Mouse (Mus musculus): ENCODE data around the gene Kif12. TPM values are rescaled to one million over a fixed set of nuclear protein-coding genes. Genes with fewer than 3 reads are reported as not detected.

Gene Kif12
- polyA plus RNA-seq, 1 experiment from 2014 or later, result 0.14 TPM

DNA sequence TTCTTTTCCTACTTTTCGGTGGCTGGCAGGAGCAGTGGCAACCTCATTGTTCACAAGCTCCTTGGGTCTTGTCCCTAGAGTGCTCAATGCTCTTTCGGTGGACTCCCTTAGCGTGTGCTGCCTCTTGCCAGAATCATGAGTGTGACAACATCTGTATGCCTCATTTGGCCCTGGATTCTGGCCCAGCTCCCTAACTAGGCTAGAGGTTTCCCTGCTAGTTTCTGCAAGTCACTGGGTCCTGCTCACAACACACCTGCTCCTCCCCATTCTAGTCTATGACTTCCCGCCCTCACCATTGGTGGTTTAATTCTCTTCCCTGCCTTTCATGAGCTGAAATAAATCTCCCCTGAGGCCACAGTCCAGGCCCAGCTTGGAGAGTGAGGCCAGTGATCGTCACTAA, 27.4 kb upstream of the Kif12 start:
- ATAC-seq (replicated peaks), result no peak

DNA sequence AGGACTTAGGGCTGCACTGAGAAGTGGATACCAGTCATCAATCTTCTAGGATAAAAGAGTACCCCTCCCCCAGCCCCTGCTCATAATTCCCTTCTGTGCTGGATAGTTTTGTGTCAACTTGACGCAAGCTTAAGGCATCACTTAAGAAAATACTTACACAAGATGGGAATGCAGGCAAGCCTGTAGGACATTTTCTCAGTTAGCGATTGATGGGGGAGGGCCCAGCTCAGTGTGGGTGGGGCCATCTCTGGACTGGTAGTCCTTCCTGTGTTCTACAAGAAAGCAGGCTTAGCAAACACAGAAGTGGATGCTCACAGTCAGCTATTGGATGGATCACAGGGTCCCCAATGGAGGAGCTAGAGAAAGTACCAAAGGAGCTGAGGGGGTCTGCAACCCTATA, 22.4 kb upstream of the Kif12 start:
- Histone ChIP-seq H3K27ac (no peak overlapping the region), H3K9me3 (no peaks in the 10 kb centered on the region), H3K9ac (no peak overlapping the region), H3K36me3 (replicated peaks) (no peaks in the 10 kb centered on the region), H3K4me3 (no peak overlapping the region), H3K4me2 (no peak overlapping the region), H3K27me3 (replicated peaks) (no peaks in the 10 kb centered on the region), H3K4me1 (no peaks in the 10 kb centered on the region)
- ATAC-seq (replicated peaks), result no peak
- WGBS, result 90% methylated on average over 2 of the region's 2 CpGs

More for the DNA sequence above, 27.4 kb upstream of the Kif12 start:
- no peaks in the 10 kb centered on the region for H3K4me1 ChIP-seq
- no peak overlapping the region for H3K4me3 ChIP-seq
- no peaks in the 10 kb centered on the region for H3K36me3 ChIP-seq (replicated peaks)
- WGBS, result 91% methylated on average over 5 of the region's 5 CpGs
- H3K4me2 ChIP-seq, result no peak overlapping the region
- H3K9me3 ChIP-seq, result no peaks in the 10 kb centered on the region
- no peaks in the 10 kb centered on the region for H3K27me3 ChIP-seq (replicated peaks)
- no peak overlapping the region for H3K9ac ChIP-seq
- H3K27ac ChIP-seq, result no peak overlapping the region

DNA sequence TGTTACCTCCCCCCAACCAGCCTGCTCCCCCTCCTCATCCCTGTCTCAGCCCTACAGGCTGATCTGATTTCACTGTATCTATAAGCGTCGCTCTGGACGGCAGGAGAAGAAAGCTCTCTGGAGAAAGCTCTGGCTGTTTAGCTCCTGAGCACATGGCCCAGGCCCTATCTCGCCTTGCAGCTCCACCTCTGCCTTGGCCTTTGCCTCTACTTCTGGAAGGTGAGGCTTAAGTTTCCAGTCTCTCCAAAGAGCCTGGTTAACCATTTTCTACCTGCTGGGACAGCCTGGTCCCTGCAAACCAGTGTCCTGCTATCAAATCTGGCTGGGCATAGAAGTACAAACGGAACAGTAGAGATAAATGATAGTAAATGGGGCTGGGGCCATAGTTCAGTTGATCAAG, 19.7 kb upstream of the Kif12 start:
- ATAC-seq (replicated peaks), result no peak

DNA sequence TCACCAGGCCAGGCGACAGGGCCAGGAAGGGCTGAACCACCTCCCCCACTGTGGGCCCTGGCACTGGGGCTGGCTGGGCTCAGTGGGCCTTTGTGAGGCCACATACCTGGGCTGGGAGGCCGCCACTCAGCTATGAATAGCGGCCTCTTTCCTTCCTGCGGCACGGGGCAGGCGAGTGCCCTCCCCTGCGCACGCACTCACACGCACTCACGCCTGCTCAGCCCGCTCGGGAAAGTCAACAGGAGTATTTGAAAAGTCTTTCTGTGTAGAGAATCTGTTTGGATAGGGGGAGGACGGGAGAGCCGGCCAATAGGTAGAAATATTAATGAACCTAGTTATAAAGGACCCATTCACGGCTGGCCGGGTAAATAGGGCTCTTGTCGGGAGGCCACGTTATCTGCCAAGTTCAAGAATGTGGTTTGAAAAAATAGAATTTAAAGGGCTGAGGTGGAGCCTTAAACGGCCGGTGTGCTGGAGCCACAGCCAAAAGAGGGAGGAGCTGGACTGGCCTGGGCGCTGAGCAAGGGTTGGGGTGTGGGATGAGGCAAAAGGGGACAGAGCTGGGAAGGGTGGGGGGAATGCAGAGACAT, 14.4 kb upstream of the Kif12 start:
- Histone ChIP-seq H3K9me3 (no peaks in the 10 kb centered on the region), H3K27ac (no peak overlapping the region), H3K9ac (no peak overlapping the region), H3K36me3 (replicated peaks) (no peaks in the 10 kb centered on the region), H3K4me2 (no peak overlapping the region), H3K4me1 (no peaks in the 10 kb centered on the region; the same call in 1 of the 2 replicates), H3K27me3 (replicated peaks) (no peaks in the 10 kb centered on the region), H3K4me3 (no peak overlapping the region)
- WGBS, result 44% methylated on average over 21 of the region's 21 CpGs
- peak; percentile 67 for ATAC-seq (replicated peaks)

More for the DNA sequence above, 19.7 kb upstream of the Kif12 start:
- no peak overlapping the region for H3K4me3 ChIP-seq
- no peaks in the 10 kb centered on the region for H3K4me1 ChIP-seq
- H3K9ac ChIP-seq, result no peak overlapping the region
- 73% methylated on average over 5 of the region's 5 CpGs for WGBS
- H3K9me3 ChIP-seq, result no peaks in the 10 kb centered on the region
- H3K4me2 ChIP-seq, result no peak overlapping the region
- H3K36me3 ChIP-seq (replicated peaks), result no peaks in the 10 kb centered on the region
- H3K27me3 ChIP-seq (replicated peaks), result no peaks in the 10 kb centered on the region
- H3K27ac ChIP-seq, result no peak overlapping the region

DNA sequence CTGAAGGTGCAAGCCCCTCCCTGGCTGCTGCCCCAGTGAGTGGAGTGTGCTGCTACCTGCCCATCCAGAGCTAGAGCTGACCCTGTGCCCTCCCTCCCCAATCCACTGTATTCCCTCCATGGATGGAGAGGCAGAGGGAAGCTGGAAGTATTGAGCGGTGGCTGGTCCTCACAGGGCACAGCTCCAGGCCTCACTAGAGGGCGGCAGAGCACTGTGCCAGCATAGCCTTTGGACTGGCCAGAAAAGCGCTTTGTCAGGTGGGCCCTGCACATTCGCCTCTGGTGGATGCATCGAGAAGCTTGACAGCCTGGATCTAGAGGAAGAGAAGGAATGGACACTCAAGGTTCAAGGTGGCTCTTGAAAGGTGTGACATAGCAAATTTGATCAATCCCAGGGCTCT, 9.6 kb upstream of the Kif12 start:
- H3K27me3 ChIP-seq (replicated peaks), result no peaks in the 10 kb centered on the region
- ATAC-seq (replicated peaks), result peak; percentile 92
- H3K4me1 ChIP-seq, result no peaks in the 10 kb centered on the region; the same call in 1 of the 2 replicates
- 9% methylated on average over 5 of the region's 5 CpGs for WGBS
- no peak overlapping the region for H3K4me2 ChIP-seq
- H3K36me3 ChIP-seq (replicated peaks), result no peaks in the 10 kb centered on the region
- no peak overlapping the region for H3K9ac ChIP-seq
- H3K4me3 ChIP-seq, result no peak overlapping the region
- H3K9me3 ChIP-seq, result no peaks in the 10 kb centered on the region
- H3K27ac ChIP-seq, result no peak overlapping the region

DNA sequence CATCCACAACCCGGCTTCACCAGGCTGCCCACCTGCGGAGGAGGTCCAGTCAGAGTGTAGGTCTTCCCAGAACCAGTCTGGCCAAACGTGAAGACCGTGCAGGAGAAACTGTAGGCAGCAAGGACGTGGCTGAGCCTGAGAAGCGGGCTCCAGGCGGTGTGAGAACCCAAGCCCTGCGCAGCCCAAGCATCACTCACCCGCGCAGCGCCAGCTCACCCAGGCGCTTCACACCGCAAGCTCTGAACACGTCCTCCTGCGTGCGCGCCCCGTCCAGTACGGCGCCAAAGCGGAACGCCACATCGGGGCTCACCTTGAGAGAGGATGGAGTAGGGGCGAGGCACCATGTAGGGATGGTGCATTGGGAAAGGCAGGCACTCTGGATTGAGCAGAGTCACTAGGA, 809 bp downstream of the Kif12 start:
- ATAC-seq (replicated peaks), result peak; percentile 69
- Histone ChIP-seq H3K27me3 (replicated peaks) (no peaks in the 10 kb centered on the region), H3K4me3 (no peak overlapping the region), H3K27ac (no peak overlapping the region), H3K9ac (no peak overlapping the region), H3K4me1 (no peaks in the 10 kb centered on the region), H3K9me3 (no peaks in the 10 kb centered on the region), H3K36me3 (replicated peaks) (no peaks in the 10 kb centered on the region), H3K4me2 (no peak overlapping the region)
- 59% methylated on average over 24 of the region's 24 CpGs for WGBS

DNA sequence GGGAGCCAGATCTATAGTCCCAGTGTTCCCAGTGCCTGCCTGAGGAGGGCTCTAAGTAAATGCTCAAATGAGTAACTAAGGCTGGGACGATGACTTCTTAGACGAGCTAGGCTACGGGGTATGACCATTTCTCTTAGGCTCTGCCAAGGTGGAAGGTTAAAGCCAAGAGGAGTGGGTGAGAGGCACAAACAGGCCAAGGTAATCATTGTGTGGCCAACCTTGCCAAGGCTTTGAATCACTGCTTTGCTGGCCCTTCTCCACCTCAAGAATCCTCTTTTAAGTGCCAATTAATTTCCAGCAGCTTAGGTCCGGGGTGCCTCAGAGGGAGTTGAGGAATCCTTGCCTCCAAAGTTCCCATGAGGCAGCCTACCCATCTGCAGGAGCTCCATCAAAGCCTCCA, 1.9 kb downstream of the Kif12 start:
- WGBS, result 86% methylated on average over 4 of the region's 4 CpGs
- H3K27me3 ChIP-seq (replicated peaks), result no peaks in the 10 kb centered on the region
- no peak overlapping the region for H3K27ac ChIP-seq
- H3K4me3 ChIP-seq, result no peak overlapping the region
- no peaks in the 10 kb centered on the region for H3K9me3 ChIP-seq
- no peaks in the 10 kb centered on the region for H3K36me3 ChIP-seq (replicated peaks)
- no peak overlapping the region for H3K9ac ChIP-seq
- ATAC-seq (replicated peaks), result no peak
- H3K4me1 ChIP-seq, result no peaks in the 10 kb centered on the region
- no peak overlapping the region for H3K4me2 ChIP-seq

DNA sequence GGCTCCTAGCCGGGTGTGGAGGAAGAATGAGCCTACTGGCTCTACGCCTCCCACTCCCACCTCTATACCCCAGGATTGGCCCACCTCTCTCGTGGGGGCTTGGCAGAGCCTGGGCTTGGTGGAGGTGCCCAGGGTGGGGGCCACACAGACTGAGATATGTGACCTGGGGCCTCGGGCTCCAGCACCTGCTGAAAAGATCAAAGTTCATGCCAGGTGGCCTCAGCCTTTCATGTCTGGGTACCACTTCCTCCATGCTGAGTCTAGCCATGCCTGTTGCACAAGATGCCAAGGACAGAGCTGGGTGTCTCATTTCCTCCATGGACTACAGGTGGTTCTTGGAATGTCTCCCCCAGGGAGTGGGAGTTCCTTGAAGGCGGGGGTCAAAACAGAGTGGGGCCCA, 5.6 kb downstream of the Kif12 start:
- no peaks in the 10 kb centered on the region for H3K4me1 ChIP-seq
- H3K4me3 ChIP-seq, result no peak overlapping the region
- no peaks in the 10 kb centered on the region for H3K36me3 ChIP-seq (replicated peaks)
- 83% methylated on average over 5 of the region's 5 CpGs for WGBS
- no peaks in the 10 kb centered on the region for H3K27me3 ChIP-seq (replicated peaks)
- no peak overlapping the region for H3K27ac ChIP-seq
- no peak overlapping the region for H3K9ac ChIP-seq
- no peaks in the 10 kb centered on the region for H3K9me3 ChIP-seq
- no peak overlapping the region for H3K4me2 ChIP-seq
- ATAC-seq (replicated peaks), result no peak

DNA sequence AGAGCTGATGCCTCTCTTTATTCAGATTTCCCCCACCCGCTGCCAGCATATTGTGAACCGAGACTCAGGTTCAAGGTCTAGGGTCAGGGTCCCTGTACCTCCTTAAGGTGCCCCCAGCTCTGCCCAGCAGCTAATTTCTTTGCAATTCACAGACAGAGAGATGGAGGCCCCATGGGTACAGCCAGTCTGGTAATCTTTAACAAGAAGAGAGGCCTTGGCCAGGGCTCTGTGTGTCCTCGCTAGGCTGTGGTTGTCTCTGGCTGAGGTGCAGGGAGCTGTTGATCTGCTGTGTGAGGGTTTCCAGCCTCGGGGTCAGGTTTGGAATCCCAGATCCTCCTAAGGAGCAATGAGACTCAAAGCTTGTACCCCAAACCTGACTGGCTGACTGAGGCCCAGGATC, 6.3 kb downstream of the Kif12 start:
- ATAC-seq (replicated peaks), result no peak
- Histone ChIP-seq H3K9ac (no peak overlapping the region), H3K4me2 (no peak overlapping the region), H3K27ac (no peak overlapping the region), H3K4me1 (no peaks in the 10 kb centered on the region), H3K27me3 (replicated peaks) (no peaks in the 10 kb centered on the region), H3K36me3 (replicated peaks) (no peaks in the 10 kb centered on the region), H3K4me3 (no peak overlapping the region), H3K9me3 (no peaks in the 10 kb centered on the region)
- WGBS, result 92% methylated on average over 4 of the region's 4 CpGs

DNA sequence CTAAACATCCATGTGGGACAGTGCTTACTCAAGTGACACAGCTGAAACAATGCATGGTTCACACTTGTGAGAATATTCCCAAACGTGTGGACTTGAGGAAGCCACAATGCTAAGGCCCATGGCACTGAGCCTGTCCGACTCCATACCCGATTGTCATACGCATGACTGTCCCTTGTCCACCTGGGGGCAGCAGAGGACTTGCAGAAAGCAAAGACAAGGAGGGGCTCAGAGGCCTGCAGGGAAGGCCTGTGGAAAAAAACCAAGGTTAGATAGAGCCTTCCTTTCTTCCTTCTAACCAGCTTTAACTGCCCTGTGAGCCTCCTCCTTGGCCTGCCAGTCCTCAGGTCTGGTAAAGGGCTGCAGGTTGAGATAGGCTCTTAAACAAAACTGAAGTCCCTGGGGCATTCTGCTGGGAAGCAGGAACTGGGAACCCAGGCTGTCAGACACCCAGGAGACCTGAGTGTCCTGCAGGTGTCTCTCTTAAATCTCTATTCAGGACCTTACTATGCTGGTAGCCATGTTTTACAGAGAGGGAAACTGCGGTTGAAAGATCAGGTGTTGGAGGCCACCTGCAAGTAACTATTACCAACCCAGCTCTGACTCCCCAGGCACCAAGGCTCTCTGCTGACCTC, 12.9 kb downstream of the Kif12 start:
- no peak overlapping the region for H3K9ac ChIP-seq

DNA sequence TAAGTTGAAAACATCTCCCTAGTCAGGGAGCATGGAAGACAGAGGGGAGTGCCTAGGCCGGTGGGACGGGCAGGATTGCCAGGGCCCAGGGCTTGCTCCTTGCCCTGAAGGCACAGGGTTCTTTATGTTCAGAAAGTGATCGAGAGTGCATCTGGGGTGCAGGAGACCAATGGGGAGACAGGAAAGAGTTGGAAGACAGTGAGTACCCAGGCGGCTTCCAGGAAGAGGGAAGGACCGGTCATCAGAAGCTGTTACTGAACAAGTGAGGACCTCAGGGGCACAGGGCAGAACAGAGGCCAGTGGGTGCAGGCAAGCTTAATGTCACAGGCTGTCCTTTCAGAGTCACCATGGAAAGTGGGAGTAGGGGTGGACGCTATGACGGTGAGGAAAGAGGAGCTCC, 13.7 kb downstream of the Kif12 start:
- Histone ChIP-seq H3K4me2 (no peak overlapping the region), H3K36me3 (replicated peaks) (no peaks in the 10 kb centered on the region), H3K27ac (no peak overlapping the region), H3K4me3 (no peak overlapping the region), H3K4me1 (peaks cover 3% of the 10 kb centered on the region; the same call in 1 of the 2 replicates), H3K9ac (no peak overlapping the region), H3K27me3 (replicated peaks) (no peaks in the 10 kb centered on the region), H3K9me3 (no peaks in the 10 kb centered on the region)
- peak; percentile 18; the same call in 1 of the 2 replicates for ATAC-seq (replicated peaks)
- 92% methylated on average over 7 of the region's 7 CpGs for WGBS

More for the DNA sequence above, 12.9 kb downstream of the Kif12 start:
- Histone ChIP-seq H3K4me3 (no peak overlapping the region), H3K4me2 (no peak overlapping the region), H3K27ac (no peak overlapping the region; the same call in 1 of the 2 replicates), H3K36me3 (replicated peaks) (no peaks in the 10 kb centered on the region), H3K9me3 (no peaks in the 10 kb centered on the region), H3K27me3 (replicated peaks) (no peaks in the 10 kb centered on the region), H3K4me1 (peaks cover 3% of the 10 kb centered on the region; the same call in 1 of the 2 replicates)
- peak; percentile 92 for ATAC-seq (replicated peaks)
- 21% methylated on average over 5 of the region's 5 CpGs for WGBS

DNA sequence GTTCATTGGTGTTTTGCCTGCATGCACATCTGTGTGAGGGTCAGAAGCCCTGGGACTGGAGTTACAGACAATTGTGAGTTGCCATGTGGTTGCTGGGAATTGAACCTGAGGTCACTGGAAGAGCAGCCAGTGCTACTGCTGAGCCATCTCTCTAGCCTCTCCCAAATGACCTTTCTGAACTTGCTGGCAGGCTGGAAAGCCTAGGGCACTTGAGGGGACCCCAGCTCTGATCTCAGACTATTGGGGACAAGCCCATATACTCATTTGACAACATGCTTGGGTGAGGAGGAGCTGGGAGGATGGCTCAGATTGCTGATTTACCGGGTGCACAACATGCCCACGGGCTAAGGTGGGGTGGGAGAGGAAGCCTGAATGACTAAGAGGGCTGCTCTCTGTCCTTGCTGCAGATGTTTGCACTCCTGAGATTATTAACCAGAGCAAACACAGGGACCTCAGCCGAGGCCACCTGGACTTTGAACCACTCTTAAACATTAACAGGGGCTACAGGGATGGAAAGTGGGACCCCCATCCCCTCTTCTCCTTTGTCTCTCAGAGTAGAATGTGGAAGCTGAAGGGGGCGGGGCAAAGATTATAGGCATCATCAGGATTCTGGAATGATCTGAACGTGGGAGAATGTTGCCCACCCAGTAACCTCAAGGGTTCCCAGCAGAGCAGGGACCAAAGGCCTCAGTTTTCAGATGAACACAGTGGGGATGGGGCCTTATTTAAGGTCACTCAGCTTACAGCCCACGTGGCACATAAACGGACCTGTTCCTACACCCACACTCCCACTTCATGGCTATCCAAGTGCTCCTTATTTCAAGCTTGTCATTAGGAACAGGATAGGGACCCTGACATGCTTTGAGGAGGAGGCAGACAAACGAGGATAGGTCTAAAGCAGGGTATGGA, 15.0 kb downstream of the Kif12 start:
- no peaks in the 10 kb centered on the region for H3K36me3 ChIP-seq (replicated peaks)
- H3K27me3 ChIP-seq (replicated peaks), result no peaks in the 10 kb centered on the region
- no peak overlapping the region for H3K4me3 ChIP-seq
- H3K4me1 ChIP-seq, result peaks cover 3% of the 10 kb centered on the region; the same call in 1 of the 2 replicates
- H3K4me2 ChIP-seq, result no peak overlapping the region
- 68% methylated on average over 8 of the region's 8 CpGs for WGBS
- no peak overlapping the region for H3K27ac ChIP-seq
- no peak overlapping the region for H3K9ac ChIP-seq
- H3K9me3 ChIP-seq, result no peaks in the 10 kb centered on the region
- ATAC-seq (replicated peaks), result no peak
